Mouse (Mus musculus) mammary gland, adult 2 months (tissue): ENCODE data around the gene Fam166b. TPM values are rescaled to one million over a fixed set of nuclear protein-coding genes. Genes with fewer than 3 reads are reported as not detected.

Source experiments
- polyA plus RNA-seq: library from polyadenylated mRNA; depleted of rRNA; stranded (reverse); fragments of >200 nt; gene quantifications from 2 replicates; pipeline ENCODE4 v1.2.3, GENCODE M21; 2012; ENCODE audit warnings: low replicate concordance; rRNA removed

Gene Fam166b
- polyA plus RNA-seq = 0.23 TPM in 1 of 2 replicates, not detected in the other

GRCm38 (mm10) chr4:43428946-43429345 lies at the start of gene Fam166b:
Fam166b (minus strand) TSS chr4:43429134.

DNA sequence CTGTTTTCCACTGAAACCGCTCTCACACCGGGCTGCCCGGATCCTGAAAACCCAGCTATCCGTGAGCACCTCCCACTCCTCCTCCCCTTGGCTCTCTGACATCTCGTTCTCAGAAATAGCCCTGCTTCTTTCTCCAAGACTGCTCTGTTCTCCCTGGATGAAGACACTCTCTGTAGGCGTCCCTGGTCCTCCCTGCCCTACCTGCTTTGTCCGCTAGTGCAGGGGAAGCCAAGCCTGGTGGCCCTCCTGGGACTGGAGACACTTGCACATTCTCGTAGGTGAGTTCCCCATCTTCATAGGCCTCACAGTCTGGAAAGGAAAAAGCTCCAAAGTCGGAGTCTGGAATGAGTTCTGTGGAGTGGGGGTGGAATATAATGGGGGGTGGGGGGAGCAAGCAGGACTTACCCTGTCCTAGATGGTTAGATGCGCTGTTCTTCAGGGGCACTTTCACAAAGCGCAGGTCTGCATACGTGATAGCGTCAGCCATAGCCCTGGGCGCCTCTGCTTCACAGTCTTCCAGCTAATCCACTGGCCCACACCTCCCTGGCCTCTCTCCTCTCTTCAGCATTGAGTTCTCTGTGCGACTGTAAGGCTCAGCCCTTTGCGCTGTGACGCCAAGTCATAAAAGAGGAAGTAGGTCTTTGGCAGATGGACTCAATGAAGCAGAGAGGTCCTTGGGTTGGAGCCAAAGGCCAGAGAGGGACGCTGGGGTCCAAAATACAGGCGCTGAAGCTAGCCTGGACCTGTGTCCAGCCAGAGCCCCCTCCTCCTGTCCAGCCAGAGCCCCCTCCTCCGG lies 25.3 kb upstream of the Fam166b start, which contains the start of gene Cd72:
Cd72 (minus strand) TSS at position 588 of the 796 bp plus-strand sequence.

GRCm38 (mm10) chr4:43441639-43442038 lies 12.7 kb upstream of the Fam166b start, which contains the start of gene Tesk1:
Tesk1 (plus strand) TSS chr4:43441939.

DNA sequence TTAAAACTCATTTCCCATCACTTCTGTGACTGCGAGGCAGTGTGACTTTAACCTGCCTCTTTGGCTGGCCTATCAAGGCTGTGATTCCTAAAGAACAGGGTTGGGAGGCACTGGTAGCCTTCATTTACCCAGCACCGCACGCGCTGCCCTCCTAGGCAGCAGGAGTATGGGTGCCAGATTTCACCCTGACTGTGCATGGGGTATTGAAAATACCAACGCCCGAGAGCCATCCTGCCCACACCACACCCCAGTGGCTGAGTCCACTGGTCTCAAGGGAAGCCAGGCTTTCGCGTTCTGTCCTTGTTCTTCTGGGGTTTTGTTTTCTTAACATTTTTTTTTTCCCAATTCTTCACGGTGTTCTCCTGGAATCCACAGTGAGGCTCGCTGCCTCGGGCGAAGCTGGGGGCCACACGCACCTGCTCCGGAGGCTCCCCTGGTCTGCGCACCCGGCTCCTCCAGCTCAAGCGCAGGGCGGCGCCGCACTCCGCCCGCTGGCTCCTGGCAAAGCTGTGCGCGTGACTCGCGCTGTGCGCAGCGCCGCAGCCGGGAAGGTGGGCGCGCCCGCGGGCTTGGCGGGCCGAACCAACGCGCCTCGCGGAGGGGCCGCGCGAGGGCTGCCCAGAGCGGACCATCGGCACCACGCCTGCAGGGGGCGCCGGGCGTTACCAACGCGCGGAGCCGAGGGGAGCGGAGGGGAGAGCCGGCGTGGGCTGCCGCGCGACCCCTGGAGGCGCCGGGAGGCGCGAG lies 47.4 kb downstream of the Fam166b start, which contains the start of gene Rusc2:
Rusc2 (plus strand) TSS at position 572 of the 747 bp plus-strand sequence.

Other genes with a start within 250 kb of the Fam166b start
- gene Atp8b5, start 162.0 kb downstream of the Fam166b start, polyA plus RNA-seq = 0.57 and 1.7 TPM in 2 replicates
- 14.4 and 23.7 TPM in 2 replicates for gene Rusc2, start 47.2 kb downstream of the Fam166b start, polyA plus RNA-seq
- gene Tesk1, start 12.8 kb upstream of the Fam166b start, polyA plus RNA-seq = 79.6 and 124 TPM in 2 replicates
- 28.2 and 33.5 TPM in 2 replicates for gene Cd72, start 25.5 kb upstream of the Fam166b start, polyA plus RNA-seq
- 9.2 and 21.2 TPM in 2 replicates for gene Sit1, start 54.6 kb upstream of the Fam166b start, polyA plus RNA-seq
- 62.5 and 267 TPM in 2 replicates for gene Ccdc107, start 63.8 kb upstream of the Fam166b start, polyA plus RNA-seq
- gene Arhgef39, start 70.6 kb upstream of the Fam166b start, polyA plus RNA-seq = 4.4 and 4.8 TPM in 2 replicates
- gene Car9, start 77.8 kb upstream of the Fam166b start, polyA plus RNA-seq = 0.78 and 1.5 TPM in 2 replicates
- 23.0 and 770 TPM in 2 replicates for gene Tpm2, start 94.6 kb upstream of the Fam166b start, polyA plus RNA-seq
- gene Creb3, start 133.2 kb upstream of the Fam166b start, polyA plus RNA-seq = 75.4 and 91.4 TPM in 2 replicates
- 101 and 163 TPM in 2 replicates for gene Tln1, start 133.6 kb upstream of the Fam166b start, polyA plus RNA-seq
- gene Rgp1, start 149.6 kb upstream of the Fam166b start, polyA plus RNA-seq = 60.7 and 68.0 TPM in 2 replicates
- 22.0 and 23.6 TPM in 2 replicates for gene Gba2, start 149.7 kb upstream of the Fam166b start, polyA plus RNA-seq
- 0.74 and 1.1 TPM in 2 replicates for gene Msmp, start 155.4 kb upstream of the Fam166b start, polyA plus RNA-seq
- gene Npr2, start 202.8 kb upstream of the Fam166b start, polyA plus RNA-seq = 42.2 and 51.5 TPM in 2 replicates
- gene Spag8, start 224.5 kb upstream of the Fam166b start, polyA plus RNA-seq = 0.92 and 1.7 TPM in 2 replicates
- 87.4 and 136 TPM in 2 replicates for gene Hint2, start 227.3 kb upstream of the Fam166b start, polyA plus RNA-seq
- 12.3 and 18.7 TPM in 2 replicates for gene Tmem8b, start 239.8 kb upstream of the Fam166b start, polyA plus RNA-seq
- 0.02 and 0.09 TPM in 2 replicates for gene Fam221b, start 240.0 kb upstream of the Fam166b start, polyA plus RNA-seq